Mouse (Mus musculus): Measurements from ENCODE around the gene Scamp1. TPM values are rescaled to one million over a fixed set of nuclear protein-coding genes. Genes with fewer than 3 reads are reported as not detected.

Scamp1 gene
- polyA plus RNA-seq, 1 experiment from 2014 or later: 39.7 TPM

DNA sequence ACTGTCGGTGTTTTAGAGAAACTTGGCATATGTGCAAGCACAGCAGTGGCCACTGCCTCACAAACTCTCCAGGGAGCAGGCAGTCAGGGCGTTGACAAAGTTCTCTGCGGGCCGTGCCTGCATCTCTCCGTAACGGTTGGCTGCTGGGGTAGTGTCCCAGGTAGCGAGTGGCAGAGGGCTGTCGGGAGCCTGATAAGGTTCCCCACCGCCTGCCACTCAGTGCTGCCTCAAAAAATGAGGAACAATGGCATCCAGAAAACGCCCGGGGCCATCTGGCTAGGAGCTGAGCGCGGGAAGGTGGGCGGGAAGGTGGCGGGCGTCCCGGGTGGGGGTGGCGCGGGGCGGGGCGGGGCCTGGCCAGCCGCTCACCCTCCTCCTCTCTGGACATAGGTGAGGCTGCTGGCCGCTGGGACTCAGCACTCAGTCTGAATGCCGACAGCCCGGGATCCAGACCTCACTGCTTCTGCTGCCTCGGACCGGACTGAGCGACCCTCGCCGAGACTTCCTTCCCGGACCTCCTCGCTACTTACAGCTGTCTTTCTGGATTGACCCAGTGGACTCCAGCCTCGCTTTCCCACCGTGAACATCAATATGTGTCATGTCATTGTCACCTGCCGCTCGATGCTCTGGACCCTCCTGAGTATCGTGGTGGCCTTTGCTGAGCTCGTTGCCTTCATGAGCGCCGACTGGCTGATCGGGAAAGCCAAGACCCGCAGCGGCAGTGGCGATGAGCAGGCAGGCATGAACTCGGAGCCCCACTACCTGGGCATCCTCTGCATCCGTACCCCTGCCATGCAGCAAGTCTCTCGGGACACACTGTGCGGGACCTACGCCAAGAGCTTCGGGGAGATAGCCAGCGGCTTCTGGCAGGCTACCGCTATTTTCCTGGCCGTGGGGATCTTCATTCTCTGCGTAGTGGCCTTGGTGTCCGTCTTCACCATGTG is 111.8 kb downstream of the Scamp1 start:
- no peaks in the 10 kb centered on the region for H3K9me3 ChIP-seq (ENCODE audit: control insufficient read depth, low read length)
- peak overlapping the region; percentile 95 for H3K4me2 ChIP-seq (ENCODE audit: low read depth, low read length, severe bottlenecking)
- H3K9ac ChIP-seq (ENCODE audit: low read length): peak overlapping the region; percentile 59
- peak; percentile 69 for ATAC-seq (replicated peaks; ENCODE audit: low FRiP score)
- H3K4me1 ChIP-seq (replicated peaks; ENCODE audit: control insufficient read depth, insufficient read depth, low read length): peaks cover 15% of the 10 kb centered on the region; the same call in 1 of the 2 replicates
- peak overlapping the region; percentile 46 for H3K4me3 ChIP-seq (ENCODE audit: low read depth, low read length)
- no peak overlapping the region for H3K27ac ChIP-seq (ENCODE audit: low read depth, low read length)
- H3K36me3 ChIP-seq (ENCODE audit: control insufficient read depth, insufficient read depth, low read length): no peaks in the 10 kb centered on the region
- H3K27me3 ChIP-seq (ENCODE audit: control insufficient read depth, insufficient read depth, low read length): peaks cover 5% of the 10 kb centered on the region; the same call in 1 of the 2 replicates
- WGBS: 2% methylated on average over 55 of the region's 55 CpGs
- peak; percentile 78 for DNase-seq (ENCODE audit: low spot score)

DNA sequence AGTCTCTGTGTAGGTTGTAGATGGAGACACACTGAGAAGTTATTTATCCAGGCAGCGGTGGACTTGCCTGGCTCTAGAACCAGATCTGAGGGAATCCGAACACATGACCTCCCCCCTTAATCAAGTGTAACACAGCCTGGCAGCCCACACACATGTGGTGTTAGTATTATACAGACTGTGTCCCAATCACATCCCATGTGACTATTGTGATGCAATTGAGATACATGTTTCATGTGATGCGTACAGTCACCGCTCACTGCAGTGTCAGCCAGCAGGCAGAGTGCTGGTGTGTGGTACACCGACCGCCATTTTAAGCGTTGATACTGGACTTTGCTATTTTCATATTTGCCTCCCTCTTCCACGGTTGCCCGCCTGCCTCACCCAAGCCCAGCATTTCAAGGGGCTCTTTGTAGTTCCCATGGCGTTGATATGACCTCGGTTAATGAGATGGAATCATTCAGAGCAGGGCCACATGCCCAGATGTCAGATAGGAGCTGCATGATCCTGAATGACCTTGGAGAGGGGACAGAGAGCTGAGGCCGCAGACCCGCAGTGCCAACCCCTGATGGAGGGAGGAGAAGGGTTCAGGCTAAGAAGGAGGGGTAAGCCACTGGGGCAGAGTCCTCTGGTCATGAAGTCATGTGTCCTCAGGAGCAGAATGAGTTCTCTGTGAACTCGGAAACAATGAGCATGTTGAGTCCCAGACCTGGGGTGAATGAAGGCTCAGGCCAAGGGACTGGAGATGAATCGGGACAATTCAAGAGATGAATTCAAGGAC is 112.9 kb downstream of the Scamp1 start:
- peaks cover 5% of the 10 kb centered on the region; the same call in 1 of the 2 replicates for H3K27me3 ChIP-seq (ENCODE audit: control insufficient read depth, insufficient read depth, low read length)
- no peaks in the 10 kb centered on the region for H3K9me3 ChIP-seq (ENCODE audit: control insufficient read depth, low read length)
- ATAC-seq (replicated peaks; ENCODE audit: low FRiP score) (peak; percentile 43), DNase-seq (ENCODE audit: low spot score) (no peak)
- H3K27ac ChIP-seq (ENCODE audit: low read depth, low read length): no peak overlapping the region
- WGBS: 80% methylated on average over 15 of the region's 15 CpGs
- no peaks in the 10 kb centered on the region for H3K36me3 ChIP-seq (ENCODE audit: control insufficient read depth, insufficient read depth, low read length)
- peaks cover 10% of the 10 kb centered on the region; the same call in 1 of the 2 replicates for H3K4me1 ChIP-seq (replicated peaks; ENCODE audit: control insufficient read depth, insufficient read depth, low read length)
- H3K4me2 ChIP-seq (ENCODE audit: low read depth, low read length, severe bottlenecking): no peak overlapping the region
- no peak overlapping the region for H3K9ac ChIP-seq (ENCODE audit: low read length)
- H3K4me3 ChIP-seq (ENCODE audit: low read depth, low read length): no peak overlapping the region

DNA sequence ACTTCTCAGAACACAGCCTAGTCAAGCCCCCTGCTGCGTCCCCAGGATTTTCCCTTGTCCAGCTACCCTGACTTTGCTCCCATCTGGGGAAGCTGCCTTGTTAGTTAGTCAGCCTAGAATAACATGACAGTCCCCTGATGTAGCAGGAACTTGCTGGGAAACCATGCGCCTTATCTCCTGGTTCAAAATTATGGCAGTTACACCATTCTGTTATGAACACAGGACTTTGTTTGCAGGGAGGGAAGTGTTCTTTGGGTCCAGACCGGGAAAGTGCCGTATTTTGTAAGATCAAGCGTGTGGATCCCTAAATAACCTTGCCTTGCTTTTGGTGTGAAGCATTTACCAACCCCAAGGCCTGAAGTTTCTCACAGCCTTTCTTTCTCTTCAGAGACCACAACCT is 114.0 kb downstream of the Scamp1 start:
- Histone ChIP-seq H3K4me1 (replicated peaks; ENCODE audit: control insufficient read depth, insufficient read depth, low read length) (peaks cover 10% of the 10 kb centered on the region; the same call in 1 of the 2 replicates), H3K27me3 (ENCODE audit: control insufficient read depth, insufficient read depth, low read length) (peaks cover 5% of the 10 kb centered on the region; the same call in 1 of the 2 replicates), H3K9me3 (ENCODE audit: control insufficient read depth, low read length) (no peaks in the 10 kb centered on the region), H3K4me2 (ENCODE audit: low read depth, low read length, severe bottlenecking) (no peak overlapping the region), H3K9ac (ENCODE audit: low read length) (no peak overlapping the region), H3K27ac (ENCODE audit: low read depth, low read length) (no peak overlapping the region), H3K4me3 (ENCODE audit: low read depth, low read length) (no peak overlapping the region), H3K36me3 (ENCODE audit: control insufficient read depth, insufficient read depth, low read length) (no peaks in the 10 kb centered on the region)
- DNase-seq (ENCODE audit: low spot score) (no peak), ATAC-seq (replicated peaks; ENCODE audit: low FRiP score) (no peak)
- WGBS: 14% methylated on average over 5 of the region's 5 CpGs

DNA sequence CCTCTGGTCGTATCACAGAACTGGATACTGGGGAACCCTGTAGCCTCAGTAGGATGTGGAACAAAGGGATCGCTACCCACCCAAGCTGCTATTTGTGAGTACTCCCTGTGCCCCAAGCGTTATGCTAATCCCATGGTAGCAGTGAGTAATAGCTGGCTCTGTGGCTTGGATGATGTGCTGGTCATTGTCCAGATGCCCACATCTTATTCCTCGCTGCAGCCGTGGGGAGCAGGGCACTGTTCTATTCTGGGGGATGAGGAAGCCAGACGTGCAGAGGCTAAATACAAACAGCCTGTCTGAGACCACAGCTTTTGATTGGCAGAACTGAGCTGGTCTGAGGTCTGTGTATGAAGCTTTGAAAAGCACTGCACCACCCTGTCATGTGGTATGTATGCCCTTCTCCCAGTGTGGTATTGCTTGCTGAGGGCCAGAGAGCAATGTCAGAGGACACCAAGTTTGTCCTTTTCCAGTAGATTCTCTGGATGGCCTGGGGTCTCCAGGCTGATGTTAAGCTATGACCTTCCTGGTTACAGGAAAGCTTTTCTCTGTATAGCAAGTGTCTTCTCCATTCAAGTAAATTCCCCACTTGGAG is 116.2 kb downstream of the Scamp1 start:
- DNase-seq (ENCODE audit: low spot score) (no peak), ATAC-seq (replicated peaks; ENCODE audit: low FRiP score) (no peak)
- Histone ChIP-seq H3K9ac (ENCODE audit: low read length) (no peak overlapping the region), H3K4me3 (ENCODE audit: low read depth, low read length) (no peak overlapping the region), H3K36me3 (ENCODE audit: control insufficient read depth, insufficient read depth, low read length) (no peaks in the 10 kb centered on the region), H3K9me3 (ENCODE audit: control insufficient read depth, low read length) (no peaks in the 10 kb centered on the region), H3K4me2 (ENCODE audit: low read depth, low read length, severe bottlenecking) (no peak overlapping the region), H3K4me1 (replicated peaks; ENCODE audit: control insufficient read depth, insufficient read depth, low read length) (peaks cover 6% of the 10 kb centered on the region; the same call in 1 of the 2 replicates), H3K27me3 (ENCODE audit: control insufficient read depth, insufficient read depth, low read length) (no peaks in the 10 kb centered on the region), H3K27ac (ENCODE audit: low read depth, low read length) (no peak overlapping the region)
- 56% methylated on average over 6 of the region's 6 CpGs for WGBS

DNA sequence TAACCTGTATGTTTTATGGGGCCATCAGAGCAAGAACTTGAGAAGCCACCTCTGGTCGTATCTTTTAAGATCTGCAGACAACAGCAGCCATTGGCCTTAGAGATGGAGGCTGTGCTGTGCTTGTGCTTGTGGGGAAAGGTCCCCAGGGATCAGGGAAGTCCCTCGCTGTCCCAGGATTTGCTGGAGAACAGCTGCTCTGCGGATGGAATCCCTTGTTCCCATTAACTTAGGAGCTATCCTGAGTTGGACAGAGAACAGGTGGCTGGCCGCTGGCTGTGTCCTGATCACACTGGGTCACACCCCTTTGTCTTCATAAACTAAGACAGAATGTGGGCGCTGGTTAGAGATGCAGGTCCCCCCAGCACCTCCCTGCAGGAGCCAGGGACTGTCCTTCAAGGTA is 117.3 kb downstream of the Scamp1 start:
- H3K4me3 ChIP-seq (ENCODE audit: low read depth, low read length): no peak overlapping the region
- DNase-seq (ENCODE audit: low spot score): no peak
- H3K4me1 ChIP-seq (replicated peaks; ENCODE audit: control insufficient read depth, insufficient read depth, low read length): peaks cover 3% of the 10 kb centered on the region; the same call in 1 of the 2 replicates
- no peaks in the 10 kb centered on the region for H3K27me3 ChIP-seq (ENCODE audit: control insufficient read depth, insufficient read depth, low read length)
- H3K27ac ChIP-seq (ENCODE audit: low read depth, low read length): no peak overlapping the region
- ATAC-seq (replicated peaks; ENCODE audit: low FRiP score): no peak
- no peaks in the 10 kb centered on the region for H3K36me3 ChIP-seq (ENCODE audit: control insufficient read depth, insufficient read depth, low read length)
- WGBS: 85% methylated on average over 5 of the region's 5 CpGs
- no peaks in the 10 kb centered on the region for H3K9me3 ChIP-seq (ENCODE audit: control insufficient read depth, low read length)
- H3K9ac ChIP-seq (ENCODE audit: low read length): no peak overlapping the region
- H3K4me2 ChIP-seq (ENCODE audit: low read depth, low read length, severe bottlenecking): no peak overlapping the region

DNA sequence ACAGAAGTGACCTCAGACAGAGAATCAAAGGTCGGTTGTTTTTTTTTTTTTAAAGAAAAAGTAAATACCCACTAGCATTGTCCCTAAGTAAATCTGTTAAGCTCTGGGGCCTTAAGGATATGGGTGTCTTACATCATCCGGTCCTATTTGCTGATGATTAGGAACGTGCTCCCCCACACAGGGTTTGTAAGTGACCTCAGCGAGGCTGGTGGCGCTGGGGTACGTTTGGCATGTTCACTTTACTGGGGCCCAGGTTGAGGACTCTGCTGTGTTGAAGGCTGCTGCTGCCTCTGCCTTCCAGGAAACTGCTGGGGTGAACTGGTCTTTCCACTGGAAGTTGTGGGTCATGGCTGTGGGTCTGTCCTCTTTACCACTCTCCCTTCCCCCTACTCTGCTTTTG is 121.2 kb downstream of the Scamp1 start:
- DNase-seq (ENCODE audit: low spot score) (no peak), ATAC-seq (replicated peaks; ENCODE audit: low FRiP score) (no peak)
- Histone ChIP-seq H3K9ac (ENCODE audit: low read length) (no peak overlapping the region), H3K36me3 (ENCODE audit: control insufficient read depth, insufficient read depth, low read length) (no peaks in the 10 kb centered on the region), H3K4me3 (ENCODE audit: low read depth, low read length) (no peak overlapping the region), H3K4me1 (replicated peaks; ENCODE audit: control insufficient read depth, insufficient read depth, low read length) (no peaks in the 10 kb centered on the region), H3K27me3 (ENCODE audit: control insufficient read depth, insufficient read depth, low read length) (no peaks in the 10 kb centered on the region), H3K9me3 (ENCODE audit: control insufficient read depth, low read length) (no peaks in the 10 kb centered on the region), H3K27ac (ENCODE audit: low read depth, low read length) (no peak overlapping the region), H3K4me2 (ENCODE audit: low read depth, low read length, severe bottlenecking) (no peak overlapping the region)
- 84% methylated on average over 6 of the region's 6 CpGs for WGBS

DNA sequence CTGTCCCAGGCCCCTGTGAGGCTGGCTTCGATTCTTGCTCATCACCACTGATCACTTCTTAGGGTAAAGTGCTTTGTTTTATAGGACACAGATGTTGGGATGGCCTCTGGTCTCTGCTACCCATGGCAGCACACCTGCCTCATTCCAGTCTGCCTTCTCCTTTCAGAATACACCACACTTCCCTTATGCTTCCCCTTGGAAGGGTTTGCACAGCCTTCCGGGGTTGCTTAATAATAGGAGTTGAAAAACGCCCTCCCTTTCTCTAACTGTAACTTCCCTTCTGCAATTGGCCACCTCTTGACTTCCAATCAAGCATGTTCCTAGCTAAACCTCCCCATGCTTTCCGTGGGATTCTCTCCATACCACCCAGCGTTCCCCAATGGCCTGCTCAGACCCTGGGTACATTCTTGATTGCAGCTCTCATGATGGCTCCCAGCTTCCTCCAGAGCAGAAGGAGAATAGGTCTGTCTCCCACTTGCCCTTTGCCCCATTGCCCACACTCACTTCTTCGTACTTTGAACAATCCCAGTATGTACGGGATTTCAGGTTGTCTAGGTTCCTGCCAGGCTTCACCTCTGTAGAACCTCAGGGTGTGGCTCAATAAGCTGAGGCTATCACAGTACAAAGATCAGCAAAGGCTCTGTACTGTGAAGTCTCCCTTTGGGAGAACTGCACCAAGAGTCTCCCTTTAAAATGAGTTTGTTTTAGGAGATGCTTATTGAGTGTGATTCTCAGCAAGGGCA is 126.0 kb downstream of the Scamp1 start:
- ATAC-seq (replicated peaks; ENCODE audit: low FRiP score): no peak
- no peaks in the 10 kb centered on the region for H3K27me3 ChIP-seq (ENCODE audit: control insufficient read depth, insufficient read depth, low read length)
- no peak overlapping the region for H3K4me3 ChIP-seq (ENCODE audit: low read depth, low read length)
- 80% methylated on average over 7 of the region's 7 CpGs for WGBS
- no peak for DNase-seq (ENCODE audit: low spot score)
- H3K4me1 ChIP-seq (replicated peaks; ENCODE audit: control insufficient read depth, insufficient read depth, low read length): no peaks in the 10 kb centered on the region; the same call in 1 of the 2 replicates
- no peaks in the 10 kb centered on the region for H3K36me3 ChIP-seq (ENCODE audit: control insufficient read depth, insufficient read depth, low read length)
- H3K4me2 ChIP-seq (ENCODE audit: low read depth, low read length, severe bottlenecking): no peak overlapping the region
- H3K9me3 ChIP-seq (ENCODE audit: control insufficient read depth, low read length): no peaks in the 10 kb centered on the region
- H3K27ac ChIP-seq (ENCODE audit: low read depth, low read length): no peak overlapping the region
- no peak overlapping the region for H3K9ac ChIP-seq (ENCODE audit: low read length)

All from forebrain, embryonic 11.5 days (tissue).